Mouse (Mus musculus) embryo, embryonic 9.5 days (tissue): ENCODE results near the gene Gfm2.

ENCODE experiments used
- DNase-seq: peaks from one replicate; pipeline ENCODE4 v3.0.0-alpha.2; 2017; ENCODE audit errors: extremely low spot score

Gene Gfm2

DNA sequence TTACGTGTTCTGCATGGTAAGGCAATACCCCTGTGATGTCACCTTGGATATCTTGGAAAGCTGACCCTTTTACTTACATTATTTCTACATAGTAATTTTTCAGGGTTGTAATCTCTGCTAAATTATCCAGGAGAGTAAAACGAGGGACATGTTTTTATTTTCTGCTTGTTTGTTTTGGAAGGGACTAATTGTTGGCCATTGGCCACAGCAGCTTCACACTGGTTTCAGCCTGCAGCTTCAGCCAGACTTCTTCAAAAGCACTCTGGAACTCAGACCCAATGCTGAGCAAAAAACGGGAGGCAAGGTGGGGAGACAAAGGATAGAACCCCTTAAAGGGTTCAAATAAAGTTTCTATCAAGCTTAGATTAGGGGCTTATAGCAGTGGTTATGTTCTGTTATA is 92.4 kb downstream of the Gfm2 start:
- no peak for DNase-seq
